Mouse (Mus musculus): Measurements from ENCODE around the gene Elk3.

The Elk3 gene

GRCm38 (mm10) chr10:93270889-93271460 is 40.0 kb downstream of the Elk3 start:
- DNase-seq (ENCODE audit: low read depth in 2 of 2, low spot score in 2 of 2): no peak

- DNase-seq (ENCODE audit: low read depth in 2 of 2, low spot score in 2 of 2): no peak
These were observed 41.2 kb downstream of the Elk3 start for GRCm38 (mm10) chr10:93269744-93270143.

- no peak for DNase-seq (ENCODE audit: low read depth in 2 of 2, low spot score in 2 of 2)
These were observed 42.6 kb downstream of the Elk3 start for GRCm38 (mm10) chr10:93268339-93268738.

GRCm38 (mm10) chr10:93267509-93267908 is 43.4 kb downstream of the Elk3 start:
- DNase-seq (ENCODE audit: low read depth in 2 of 2, low spot score in 2 of 2): no peak

- DNase-seq (ENCODE audit: low read depth in 2 of 2, low spot score in 2 of 2): no peak
These were observed 44.4 kb downstream of the Elk3 start for GRCm38 (mm10) chr10:93266521-93266920.

- DNase-seq (ENCODE audit: low read depth in 2 of 2, low spot score in 2 of 2): no peak
These were observed 45.1 kb downstream of the Elk3 start for GRCm38 (mm10) chr10:93265833-93266232.

GRCm38 (mm10) chr10:93264001-93264400 is 46.9 kb downstream of the Elk3 start:
- no peak for DNase-seq (ENCODE audit: low read depth in 2 of 2, low spot score in 2 of 2)

GRCm38 (mm10) chr10:93263431-93263830 is 47.5 kb downstream of the Elk3 start:
- DNase-seq (ENCODE audit: low read depth in 2 of 2, low spot score in 2 of 2): no peak

GRCm38 (mm10) chr10:93261981-93262499 is 48.9 kb downstream of the Elk3 start:
- no peak for DNase-seq (ENCODE audit: low read depth in 2 of 2, low spot score in 2 of 2)

- DNase-seq (ENCODE audit: low read depth in 2 of 2, low spot score in 2 of 2): peak; percentile 17 to 44
These were observed 49.6 kb downstream of the Elk3 start for GRCm38 (mm10) chr10:93261132-93261980.

- no peak for DNase-seq (ENCODE audit: low read depth in 2 of 2, low spot score in 2 of 2)
These were observed 51.1 kb downstream of the Elk3 start for GRCm38 (mm10) chr10:93259826-93260225.

GRCm38 (mm10) chr10:93255294-93255693 is 55.6 kb downstream of the Elk3 start:
- DNase-seq (ENCODE audit: low read depth in 2 of 2, low spot score in 2 of 2): no peak

- DNase-seq (ENCODE audit: low read depth in 2 of 2, low spot score in 2 of 2): no peak
These were observed 57.8 kb downstream of the Elk3 start for GRCm38 (mm10) chr10:93253156-93253555.

- DNase-seq (ENCODE audit: low read depth in 2 of 2, low spot score in 2 of 2): no peak
These were observed 58.3 kb downstream of the Elk3 start for GRCm38 (mm10) chr10:93252661-93253060.

GRCm38 (mm10) chr10:93251426-93251825 is 59.5 kb downstream of the Elk3 start:
- DNase-seq (ENCODE audit: low read depth in 2 of 2, low spot score in 2 of 2): no peak

GRCm38 (mm10) chr10:93250436-93251317 is 60.3 kb downstream of the Elk3 start:
- DNase-seq (ENCODE audit: low read depth in 2 of 2, low spot score in 2 of 2): no peak

- no peak for DNase-seq (ENCODE audit: low read depth in 2 of 2, low spot score in 2 of 2)
These were observed 61.0 kb downstream of the Elk3 start for GRCm38 (mm10) chr10:93249901-93250300.

- DNase-seq (ENCODE audit: low read depth in 2 of 2, low spot score in 2 of 2): no peak
These were observed 62.5 kb downstream of the Elk3 start for GRCm38 (mm10) chr10:93248416-93248815.

GRCm38 (mm10) chr10:93247902-93248301 is 63.0 kb downstream of the Elk3 start:
- DNase-seq (ENCODE audit: low read depth in 2 of 2, low spot score in 2 of 2): no peak

GRCm38 (mm10) chr10:93247422-93247821 is 63.5 kb downstream of the Elk3 start:
- no peak for DNase-seq (ENCODE audit: low read depth in 2 of 2, low spot score in 2 of 2)

- no peak for DNase-seq (ENCODE audit: low read depth in 2 of 2, low spot score in 2 of 2)
These were observed 64.6 kb downstream of the Elk3 start for GRCm38 (mm10) chr10:93246185-93246920.
